Mouse (Mus musculus): ENCODE results near the gene Yy1. TPM values are rescaled to one million over a fixed set of nuclear protein-coding genes. Genes with fewer than 3 reads are reported as not detected.

Gene Yy1
- total RNA-seq (2014; fragmentation: Nextera tagmentation) = 61.2 and 69.7 TPM in 2 replicates
- total RNA-seq (2017) = 54.0 and 54.6 TPM in 2 replicates

DNA sequence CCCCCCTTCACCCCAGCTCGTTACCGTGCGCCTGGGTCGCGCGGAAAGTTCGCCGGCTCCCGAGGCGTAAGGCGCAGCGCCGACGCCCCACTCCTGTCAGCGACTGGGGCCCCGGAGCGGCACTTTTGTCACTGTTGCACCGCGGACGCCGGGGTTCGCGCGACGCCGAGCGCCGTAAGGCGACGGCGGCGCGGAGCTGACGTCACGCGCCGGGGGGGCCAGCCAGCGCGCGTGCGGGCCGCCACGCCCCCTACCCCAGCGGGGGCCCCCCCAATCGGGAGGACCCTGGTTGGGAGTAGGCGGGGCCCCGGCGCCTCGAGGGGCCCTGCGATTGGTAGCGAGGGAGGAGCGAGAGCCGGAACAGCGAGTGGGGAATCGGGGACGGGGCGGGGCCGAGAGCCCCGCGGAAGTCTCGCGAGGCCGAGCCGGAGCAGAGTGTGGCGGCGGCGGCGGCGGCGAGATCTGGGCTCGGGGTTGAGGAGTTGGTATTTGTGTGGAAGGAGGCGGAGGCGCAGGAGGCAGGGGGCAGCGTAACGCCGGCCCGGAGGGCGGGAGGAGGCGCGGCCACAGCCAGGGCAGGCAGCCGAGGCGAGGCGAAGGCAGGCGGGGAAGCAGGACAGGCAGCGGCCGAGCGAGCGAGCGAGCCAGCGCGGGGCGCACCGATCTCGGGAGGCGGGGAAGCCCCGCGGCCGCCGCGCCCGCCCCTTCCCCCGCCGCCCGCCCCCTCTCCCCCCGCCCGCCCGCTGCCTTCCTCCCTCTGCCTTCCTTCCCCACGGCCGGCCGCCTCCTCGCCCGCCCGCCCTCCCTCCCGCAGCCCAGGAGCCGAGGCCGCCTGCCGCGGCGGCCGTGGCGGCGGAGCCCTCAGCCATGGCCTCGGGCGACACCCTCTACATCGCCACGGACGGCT, at the start of gene Yy1:
Yy1 (plus strand) TSS at position 428 of the 907 bp plus-strand sequence.
- ATAC-seq (replicated peaks; ENCODE audit: poor library complexity, severe bottlenecking) = peak; percentile 78

GRCm38 (mm10) chr12:108745990-108746389, 46.8 kb upstream of the Yy1 start:
- no peak for ATAC-seq (replicated peaks; ENCODE audit: poor library complexity, severe bottlenecking)

GRCm38 (mm10) chr12:108749019-108749418, 43.8 kb upstream of the Yy1 start:
- ATAC-seq (replicated peaks; ENCODE audit: poor library complexity, severe bottlenecking) = no peak

- ATAC-seq (replicated peaks; ENCODE audit: poor library complexity, severe bottlenecking) = no peak
Observed at GRCm38 (mm10) chr12:108749454-108749853, 43.3 kb upstream of the Yy1 start.

- no peak for ATAC-seq (replicated peaks; ENCODE audit: poor library complexity, severe bottlenecking)
Observed at GRCm38 (mm10) chr12:108750226-108750625, 42.5 kb upstream of the Yy1 start.

GRCm38 (mm10) chr12:108751790-108752189, 41.0 kb upstream of the Yy1 start:
- ATAC-seq (replicated peaks; ENCODE audit: poor library complexity, severe bottlenecking) = no peak

DNA sequence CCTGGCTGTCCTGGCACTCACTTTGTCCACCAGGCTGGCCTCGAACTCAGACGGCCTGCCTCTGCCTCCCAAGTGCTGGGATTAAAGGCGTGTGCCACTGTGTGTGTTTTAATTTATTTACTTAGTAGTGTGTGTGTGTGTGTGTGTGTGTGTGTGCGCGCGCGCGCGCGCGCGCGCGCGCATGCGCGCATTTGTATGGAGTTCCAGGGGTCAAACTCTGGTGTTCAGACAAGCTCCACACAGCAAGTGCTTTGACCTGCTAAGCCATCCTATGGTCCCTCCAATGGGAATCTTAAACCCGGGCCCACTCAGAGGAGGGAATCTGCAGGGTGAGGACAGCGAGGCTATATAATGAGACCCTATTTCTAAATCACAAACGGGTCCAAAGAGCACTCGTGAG, 37.6 kb upstream of the Yy1 start:
- ATAC-seq (replicated peaks; ENCODE audit: poor library complexity, severe bottlenecking) = no peak

DNA sequence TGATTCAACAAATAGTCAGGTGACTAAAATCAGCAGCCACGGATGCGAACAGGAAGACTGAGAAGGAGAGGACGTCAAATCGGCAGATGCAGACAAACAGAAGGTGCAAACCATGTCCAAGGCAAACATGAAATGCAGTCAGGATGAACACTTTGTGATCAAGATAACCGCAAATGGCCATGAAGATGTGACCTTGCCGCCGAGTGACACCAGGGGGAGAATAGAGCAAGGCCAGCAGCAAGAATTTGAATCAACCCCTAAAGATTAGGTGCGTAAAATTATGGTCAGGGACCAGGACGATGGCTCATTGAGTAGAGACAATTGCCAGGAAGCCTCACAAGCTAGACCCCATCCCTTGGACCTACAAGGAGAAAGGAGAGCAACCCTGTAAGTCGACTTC, 36.2 kb upstream of the Yy1 start:
- no peak for ATAC-seq (replicated peaks; ENCODE audit: poor library complexity, severe bottlenecking)

- peak; percentile 85 for ATAC-seq (replicated peaks; ENCODE audit: poor library complexity, severe bottlenecking)
Observed at GRCm38 (mm10) chr12:108757717-108758257, 35.0 kb upstream of the Yy1 start.

GRCm38 (mm10) chr12:108758273-108758672, 34.5 kb upstream of the Yy1 start:
- ATAC-seq (replicated peaks; ENCODE audit: poor library complexity, severe bottlenecking) = no peak

- ATAC-seq (replicated peaks; ENCODE audit: poor library complexity, severe bottlenecking) = no peak
Observed at GRCm38 (mm10) chr12:108758682-108759081, 34.1 kb upstream of the Yy1 start.

DNA sequence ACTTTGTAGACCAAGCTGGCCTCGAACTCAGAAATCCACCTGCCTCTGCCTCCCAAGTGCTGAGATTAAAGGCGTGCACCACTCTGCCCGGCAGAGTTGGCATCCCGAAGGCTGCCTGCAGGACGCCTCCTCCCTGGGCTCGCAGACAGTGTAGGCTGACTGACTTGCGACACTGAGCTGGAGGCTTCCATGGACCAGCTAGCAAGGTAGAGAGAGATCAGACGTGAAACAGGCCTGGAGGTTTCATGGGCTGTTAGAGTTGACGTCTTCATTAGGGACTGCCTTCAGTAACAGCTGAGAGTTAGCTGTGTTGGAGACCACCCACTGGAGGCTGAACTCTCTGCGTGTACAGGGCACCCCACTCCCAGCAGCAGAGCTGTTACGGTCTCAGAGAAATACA, 33.5 kb upstream of the Yy1 start:
- no peak for ATAC-seq (replicated peaks; ENCODE audit: poor library complexity, severe bottlenecking)

DNA sequence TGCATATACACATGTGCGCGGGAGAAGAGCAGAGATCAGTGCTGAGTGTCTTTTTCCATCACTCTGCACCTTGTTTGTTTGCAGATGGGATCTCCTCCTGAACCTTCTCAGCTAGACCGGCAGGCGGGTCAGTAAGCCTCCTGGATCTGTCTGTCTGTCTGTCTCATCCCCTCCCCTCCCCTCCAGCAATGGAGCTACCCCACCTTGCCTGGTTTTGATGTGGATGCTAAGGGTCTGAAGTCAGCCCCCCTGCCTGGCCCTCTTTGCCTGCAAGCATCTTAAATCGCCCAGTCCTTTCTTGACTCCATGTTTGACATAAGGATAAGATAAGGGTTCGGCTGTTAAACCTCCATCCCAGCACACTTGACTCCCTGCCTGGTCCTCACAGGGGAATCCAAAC, 32.8 kb upstream of the Yy1 start:
- no peak for ATAC-seq (replicated peaks; ENCODE audit: poor library complexity, severe bottlenecking)

- peak; percentile 10 for ATAC-seq (replicated peaks; ENCODE audit: poor library complexity, severe bottlenecking)
Observed at GRCm38 (mm10) chr12:108760500-108761020, 32.2 kb upstream of the Yy1 start.

DNA sequence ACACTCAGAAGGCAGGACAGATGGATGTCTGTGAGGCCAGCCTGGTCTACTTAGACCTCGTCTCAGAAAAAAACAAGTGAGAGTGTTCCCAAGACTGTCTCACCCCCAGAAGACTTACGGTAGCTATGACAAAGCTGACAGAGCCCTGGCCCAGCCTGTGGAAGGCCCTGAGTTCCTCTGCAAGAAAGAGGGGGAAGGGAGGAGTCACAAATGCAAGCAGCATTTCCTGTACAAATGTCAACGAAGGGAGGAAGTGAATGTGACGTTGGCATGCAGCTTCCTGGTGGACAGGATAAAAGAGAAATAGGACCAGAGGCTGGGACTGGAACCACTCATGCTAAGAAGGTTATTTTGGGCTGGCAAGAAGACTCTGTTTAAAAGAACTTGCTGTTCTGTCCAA, 31.6 kb upstream of the Yy1 start:
- peak; percentile 21 for ATAC-seq (replicated peaks; ENCODE audit: poor library complexity, severe bottlenecking)

- no peak for ATAC-seq (replicated peaks; ENCODE audit: poor library complexity, severe bottlenecking)
Observed at GRCm38 (mm10) chr12:108761665-108762064, 31.1 kb upstream of the Yy1 start.

- ATAC-seq (replicated peaks; ENCODE audit: poor library complexity, severe bottlenecking) = peak; percentile 6
Observed at GRCm38 (mm10) chr12:108763057-108763796, 29.5 kb upstream of the Yy1 start.

GRCm38 (mm10) chr12:108764917-108765678, 27.7 kb upstream of the Yy1 start:
- ATAC-seq (replicated peaks; ENCODE audit: poor library complexity, severe bottlenecking) = peak; percentile 53

DNA sequence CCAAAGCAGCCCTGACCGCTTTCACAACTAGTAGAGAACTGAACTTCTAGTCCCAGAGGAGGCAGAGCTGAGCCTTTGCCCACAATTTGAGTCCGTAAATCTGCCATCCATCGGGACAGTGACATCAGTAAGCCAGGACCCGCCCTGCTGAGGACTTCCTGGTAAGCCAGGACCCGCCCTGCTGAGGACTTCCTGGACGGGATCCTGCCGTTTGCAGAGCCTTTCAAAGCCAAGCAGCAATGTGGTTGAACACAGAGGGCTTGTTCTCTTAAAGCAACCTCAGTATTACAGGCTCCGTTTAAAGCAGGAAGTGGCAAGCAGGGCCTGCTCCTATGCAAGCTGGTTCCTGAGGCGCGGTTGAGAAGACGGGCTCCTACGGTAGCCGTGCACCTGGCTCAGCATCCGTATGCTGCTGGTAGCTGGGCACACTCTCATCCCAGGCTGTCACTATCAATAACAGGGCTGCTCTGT, 27.0 kb upstream of the Yy1 start:
- ATAC-seq (replicated peaks; ENCODE audit: poor library complexity, severe bottlenecking) = peak; percentile 56

- ATAC-seq (replicated peaks; ENCODE audit: poor library complexity, severe bottlenecking) = peak; percentile 20
Observed at GRCm38 (mm10) chr12:108766316-108766715, 26.5 kb upstream of the Yy1 start.
